Mouse (Mus musculus): Measurements from ENCODE around the gene Cyp2c23.

The Cyp2c23 gene

GRCm38 (mm10) chr19:44028972-44029371 is at the start of gene Cyp2c23:
TSS of gene Cyp2c23 (minus strand) at chr19:44029208.
- no peak for DNase-seq (ENCODE audit: low spot score)

GRCm38 (mm10) chr19:44077024-44077423 is 48.0 kb upstream of the Cyp2c23 start:
- no peak for DNase-seq (ENCODE audit: low spot score)

GRCm38 (mm10) chr19:44076457-44076856 is 47.4 kb upstream of the Cyp2c23 start:
- no peak for DNase-seq (ENCODE audit: low spot score)

GRCm38 (mm10) chr19:44074986-44075385 is 46.0 kb upstream of the Cyp2c23 start:
- DNase-seq (ENCODE audit: low spot score) = no peak

GRCm38 (mm10) chr19:44071166-44071565 is 42.2 kb upstream of the Cyp2c23 start:
- no peak for DNase-seq (ENCODE audit: low spot score)

GRCm38 (mm10) chr19:44069914-44070232 is 40.9 kb upstream of the Cyp2c23 start:
- no peak for DNase-seq (ENCODE audit: low spot score)

GRCm38 (mm10) chr19:44069121-44069913 is 40.3 kb upstream of the Cyp2c23 start, which contains the start of gene Erlin1:
TSS of gene Erlin1 (minus strand) at chr19:44069785.
- peak; percentile 84 for DNase-seq (ENCODE audit: low spot score)

GRCm38 (mm10) chr19:44068232-44068631 is 39.2 kb upstream of the Cyp2c23 start:
- no peak for DNase-seq (ENCODE audit: low spot score)

- DNase-seq (ENCODE audit: low spot score) = no peak
Measured at GRCm38 (mm10) chr19:44067323-44068049, 38.5 kb upstream of the Cyp2c23 start.

- DNase-seq (ENCODE audit: low spot score) = no peak
Measured at GRCm38 (mm10) chr19:44064734-44065133, 35.7 kb upstream of the Cyp2c23 start.

- no peak for DNase-seq (ENCODE audit: low spot score)
Measured at GRCm38 (mm10) chr19:44063773-44064172, 34.8 kb upstream of the Cyp2c23 start.

- no peak for DNase-seq (ENCODE audit: low spot score)
Measured at GRCm38 (mm10) chr19:44060226-44060625, 31.2 kb upstream of the Cyp2c23 start.

- DNase-seq (ENCODE audit: low spot score) = no peak
Measured at GRCm38 (mm10) chr19:44055173-44055826, 26.3 kb upstream of the Cyp2c23 start.

- no peak for DNase-seq (ENCODE audit: low spot score)
Measured at GRCm38 (mm10) chr19:44050388-44050787, 21.4 kb upstream of the Cyp2c23 start.

- no peak for DNase-seq (ENCODE audit: low spot score)
Measured at GRCm38 (mm10) chr19:44049282-44049681, 20.3 kb upstream of the Cyp2c23 start.

GRCm38 (mm10) chr19:44045847-44046246 is 16.8 kb upstream of the Cyp2c23 start:
- no peak for DNase-seq (ENCODE audit: low spot score)

GRCm38 (mm10) chr19:44042121-44042520 is 13.1 kb upstream of the Cyp2c23 start:
- DNase-seq (ENCODE audit: low spot score) = no peak

- DNase-seq (ENCODE audit: low spot score) = no peak
Measured at GRCm38 (mm10) chr19:44033396-44033795, 4.4 kb upstream of the Cyp2c23 start.

GRCm38 (mm10) chr19:44032046-44032744 is 3.2 kb upstream of the Cyp2c23 start:
- no peak for DNase-seq (ENCODE audit: low spot score)

- DNase-seq (ENCODE audit: low spot score) = no peak
Measured at GRCm38 (mm10) chr19:44030024-44030423, 1.0 kb upstream of the Cyp2c23 start.

- DNase-seq (ENCODE audit: low spot score) = no peak
Measured at GRCm38 (mm10) chr19:44026956-44027530, 2.0 kb downstream of the Cyp2c23 start.

All from ovary, postnatal 14 days (tissue).